Mouse (Mus musculus): ENCODE data around the gene Syne1. TPM values are rescaled to one million over a fixed set of nuclear protein-coding genes. Genes with fewer than 3 reads are reported as not detected.

Gene Syne1
- polyA plus RNA-seq, 1 experiment from 2014 or later, result 6.2 TPM

- Histone ChIP-seq H3K4me1 (ENCODE audit: insufficient read depth, low read depth, low read length) (no peaks in the 10 kb centered on the region), H3K27ac (ENCODE audit: low read length) (no peak overlapping the region), H3K4me3 (ENCODE audit: low read depth, low read length) (no peak overlapping the region), H3K27me3 (replicated peaks; ENCODE audit: insufficient read depth, low read length) (no peaks in the 10 kb centered on the region), H3K4me2 (replicated peaks; ENCODE audit: low read depth, low read length) (no peak overlapping the region), H3K36me3 (ENCODE audit: insufficient read depth, low read length) (no peaks in the 10 kb centered on the region), H3K9me3 (ENCODE audit: low read length) (no peaks in the 10 kb centered on the region), H3K9ac (replicated peaks; ENCODE audit: low read depth) (no peak overlapping the region)
- DNase-seq (ENCODE audit: low spot score) (no peak), ATAC-seq (no peak)
- 80% methylated on average over 3 of the region's 3 CpGs for WGBS
- no peak for TF ChIP-seq CTCF (IDR thresholded peaks at IDR 0.05)
- TF ChIP-seq EP300 (IDR thresholded peaks at IDR 0.05), result no peak
Measured at GRCm38 (mm10) chr10:5163286-5163685, 388.0 kb downstream of the Syne1 start.

GRCm38 (mm10) chr10:5161394-5161872 lies 389.8 kb downstream of the Syne1 start:
- Histone ChIP-seq H3K27ac (ENCODE audit: low read length) (no peak overlapping the region), H3K9ac (replicated peaks; ENCODE audit: low read depth) (no peak overlapping the region), H3K36me3 (ENCODE audit: insufficient read depth, low read length) (no peaks in the 10 kb centered on the region), H3K4me3 (ENCODE audit: low read depth, low read length) (no peak overlapping the region), H3K4me2 (replicated peaks; ENCODE audit: low read depth, low read length) (no peak overlapping the region), H3K9me3 (ENCODE audit: low read length) (no peaks in the 10 kb centered on the region), H3K27me3 (replicated peaks; ENCODE audit: insufficient read depth, low read length) (no peaks in the 10 kb centered on the region), H3K4me1 (ENCODE audit: insufficient read depth, low read depth, low read length) (no peaks in the 10 kb centered on the region)
- ATAC-seq (peak; percentile 33; the same call in 1 of the 2 replicates), DNase-seq (ENCODE audit: low spot score) (peak; percentile 69)
- TF ChIP-seq EP300 (IDR thresholded peaks at IDR 0.05) (no peak), CTCF (IDR thresholded peaks at IDR 0.05) (peak; percentile 69)
- 40% methylated on average over 12 of the region's 12 CpGs for WGBS

GRCm38 (mm10) chr10:5159679-5160078 lies 391.6 kb downstream of the Syne1 start:
- 47% methylated on average over 8 of the region's 8 CpGs for WGBS
- H3K36me3 ChIP-seq (ENCODE audit: insufficient read depth, low read length), result no peaks in the 10 kb centered on the region
- no peak overlapping the region for H3K27ac ChIP-seq (ENCODE audit: low read length)
- no peaks in the 10 kb centered on the region for H3K9me3 ChIP-seq (ENCODE audit: low read length)
- no peak overlapping the region for H3K4me2 ChIP-seq (replicated peaks; ENCODE audit: low read depth, low read length)
- no peaks in the 10 kb centered on the region for H3K4me1 ChIP-seq (ENCODE audit: insufficient read depth, low read depth, low read length)
- no peak overlapping the region for H3K9ac ChIP-seq (replicated peaks; ENCODE audit: low read depth)
- DNase-seq (ENCODE audit: low spot score) (peak; percentile 76), ATAC-seq (peak; percentile 66)
- H3K4me3 ChIP-seq (ENCODE audit: low read depth, low read length), result no peak overlapping the region
- no peaks in the 10 kb centered on the region for H3K27me3 ChIP-seq (replicated peaks; ENCODE audit: insufficient read depth, low read length)
- TF ChIP-seq EP300 (IDR thresholded peaks at IDR 0.05) (peak; percentile 13; the same call in 1 of the 2 replicates), CTCF (IDR thresholded peaks at IDR 0.05) (no peak)

GRCm38 (mm10) chr10:5153047-5153446 lies 398.2 kb downstream of the Syne1 start:
- no peak overlapping the region for H3K4me2 ChIP-seq (replicated peaks; ENCODE audit: low read depth, low read length)
- no peak overlapping the region for H3K9ac ChIP-seq (replicated peaks; ENCODE audit: low read depth)
- no peaks in the 10 kb centered on the region for H3K9me3 ChIP-seq (ENCODE audit: low read length)
- H3K4me3 ChIP-seq (ENCODE audit: low read depth, low read length), result no peak overlapping the region
- no peaks in the 10 kb centered on the region for H3K27me3 ChIP-seq (replicated peaks; ENCODE audit: insufficient read depth, low read length)
- TF ChIP-seq CTCF (IDR thresholded peaks at IDR 0.05) (no peak), EP300 (IDR thresholded peaks at IDR 0.05) (no peak)
- H3K27ac ChIP-seq (ENCODE audit: low read length), result no peak overlapping the region
- no peaks in the 10 kb centered on the region for H3K36me3 ChIP-seq (ENCODE audit: insufficient read depth, low read length)
- DNase-seq (ENCODE audit: low spot score), result no peak
- WGBS, result 77% methylated on average over 6 of the region's 6 CpGs
- H3K4me1 ChIP-seq (ENCODE audit: insufficient read depth, low read depth, low read length), result no peaks in the 10 kb centered on the region
- ATAC-seq, result no peak

- H3K27ac ChIP-seq (ENCODE audit: low read length), result no peak overlapping the region
- no peak overlapping the region for H3K4me3 ChIP-seq (ENCODE audit: low read depth, low read length)
- ATAC-seq (no peak), DNase-seq (ENCODE audit: low spot score) (no peak)
- no peaks in the 10 kb centered on the region for H3K36me3 ChIP-seq (ENCODE audit: insufficient read depth, low read length)
- no peaks in the 10 kb centered on the region for H3K27me3 ChIP-seq (replicated peaks; ENCODE audit: insufficient read depth, low read length)
- no peak overlapping the region for H3K4me2 ChIP-seq (replicated peaks; ENCODE audit: low read depth, low read length)
- 82% methylated on average over 5 of the region's 5 CpGs for WGBS
- TF ChIP-seq EP300 (IDR thresholded peaks at IDR 0.05) (no peak), CTCF (IDR thresholded peaks at IDR 0.05) (no peak)
- no peaks in the 10 kb centered on the region for H3K4me1 ChIP-seq (ENCODE audit: insufficient read depth, low read depth, low read length)
- H3K9ac ChIP-seq (replicated peaks; ENCODE audit: low read depth), result no peak overlapping the region
- H3K9me3 ChIP-seq (ENCODE audit: low read length), result no peaks in the 10 kb centered on the region
Measured at GRCm38 (mm10) chr10:5141471-5141870, 409.8 kb downstream of the Syne1 start.

- Histone ChIP-seq H3K36me3 (ENCODE audit: insufficient read depth, low read length) (no peaks in the 10 kb centered on the region), H3K4me1 (ENCODE audit: insufficient read depth, low read depth, low read length) (no peaks in the 10 kb centered on the region), H3K27me3 (replicated peaks; ENCODE audit: insufficient read depth, low read length) (no peaks in the 10 kb centered on the region), H3K4me2 (replicated peaks; ENCODE audit: low read depth, low read length) (no peak overlapping the region), H3K9ac (replicated peaks; ENCODE audit: low read depth) (no peak overlapping the region), H3K4me3 (ENCODE audit: low read depth, low read length) (no peak overlapping the region), H3K9me3 (ENCODE audit: low read length) (no peaks in the 10 kb centered on the region), H3K27ac (ENCODE audit: low read length) (no peak overlapping the region)
- ATAC-seq (no peak), DNase-seq (ENCODE audit: low spot score) (no peak)
- 61% methylated on average over 4 of the region's 4 CpGs for WGBS
- TF ChIP-seq EP300 (IDR thresholded peaks at IDR 0.05) (no peak), CTCF (IDR thresholded peaks at IDR 0.05) (no peak)
Measured at GRCm38 (mm10) chr10:5139932-5140264, 411.4 kb downstream of the Syne1 start.
